Mouse (Mus musculus) kidney, adult 9 months (tissue): ENCODE results near the gene Gsk3b.

Experiments
- DNase-seq: peaks from one replicate; pipeline ENCODE4 v3.0.0; 2022

Gsk3b gene

GRCm38 (mm10) chr16:38105453-38105852 is 16.7 kb downstream of the Gsk3b start:
- DNase-seq = no peak

- no peak for DNase-seq
Observed at GRCm38 (mm10) chr16:38106542-38106941, 17.7 kb downstream of the Gsk3b start.

GRCm38 (mm10) chr16:38110001-38110400 is 21.2 kb downstream of the Gsk3b start:
- DNase-seq = no peak

- no peak for DNase-seq
Observed at GRCm38 (mm10) chr16:38110575-38110974, 21.8 kb downstream of the Gsk3b start.

DNA sequence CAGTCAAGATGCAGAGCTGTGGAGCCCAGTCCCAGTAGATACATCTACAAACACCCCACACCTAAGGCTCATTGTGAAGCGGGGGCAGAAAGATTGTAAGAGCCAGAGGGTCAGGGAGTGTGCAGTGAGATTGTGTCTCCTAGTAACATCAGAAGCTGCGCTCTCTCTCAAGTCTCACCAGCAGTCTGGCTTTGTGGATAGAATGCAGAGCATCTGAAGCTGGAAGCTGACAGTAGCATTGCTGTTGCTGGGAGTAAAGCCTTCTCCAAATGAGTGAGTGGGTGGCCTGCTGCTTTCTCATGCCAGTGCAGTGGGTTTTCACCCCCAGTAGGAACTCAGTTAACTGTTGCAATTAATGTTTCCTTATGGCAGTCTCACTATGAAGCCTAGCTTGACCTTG is 25.3 kb downstream of the Gsk3b start:
- no peak for DNase-seq

- peak; percentile 51 for DNase-seq
Observed at GRCm38 (mm10) chr16:38117909-38118308, 29.1 kb downstream of the Gsk3b start.

DNA sequence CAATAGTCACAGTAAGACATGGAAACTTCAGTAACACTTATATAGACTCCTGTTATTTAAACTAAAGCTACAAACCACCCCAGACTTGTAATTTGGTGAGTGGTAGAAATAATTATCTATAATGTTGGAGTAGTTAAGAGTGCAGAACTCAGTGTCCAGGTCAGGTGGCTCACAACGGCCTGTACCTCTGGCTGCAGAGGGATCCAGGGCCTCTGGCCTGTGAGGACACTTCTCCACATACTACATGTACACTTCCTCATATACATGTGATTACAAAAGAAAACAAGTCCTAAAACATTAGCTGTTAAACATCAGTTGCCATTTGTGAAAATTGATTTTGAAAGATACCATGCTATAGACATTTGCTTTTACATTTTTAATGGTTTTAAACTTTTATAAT is 29.9 kb downstream of the Gsk3b start:
- DNase-seq = no peak

DNA sequence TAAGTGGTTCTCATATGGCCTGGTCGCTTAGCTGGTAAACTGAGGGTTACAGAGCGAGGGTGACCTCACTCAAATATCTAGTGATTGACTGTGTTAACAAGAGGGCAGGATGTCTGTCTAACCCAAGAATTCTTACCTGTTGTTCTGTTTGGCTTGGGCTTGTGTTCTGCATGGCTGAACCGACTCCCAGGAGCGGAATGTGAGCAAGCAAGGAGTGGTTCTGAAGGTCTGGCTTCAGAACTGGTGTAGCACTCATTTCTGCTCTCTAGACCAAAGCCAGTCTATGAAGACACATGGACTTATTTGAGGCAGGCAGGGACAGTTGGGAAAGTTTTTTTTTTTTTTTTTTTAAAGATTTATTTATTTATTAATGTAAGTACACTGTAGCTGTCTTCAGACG is 30.5 kb downstream of the Gsk3b start:
- DNase-seq = peak; percentile 78

DNA sequence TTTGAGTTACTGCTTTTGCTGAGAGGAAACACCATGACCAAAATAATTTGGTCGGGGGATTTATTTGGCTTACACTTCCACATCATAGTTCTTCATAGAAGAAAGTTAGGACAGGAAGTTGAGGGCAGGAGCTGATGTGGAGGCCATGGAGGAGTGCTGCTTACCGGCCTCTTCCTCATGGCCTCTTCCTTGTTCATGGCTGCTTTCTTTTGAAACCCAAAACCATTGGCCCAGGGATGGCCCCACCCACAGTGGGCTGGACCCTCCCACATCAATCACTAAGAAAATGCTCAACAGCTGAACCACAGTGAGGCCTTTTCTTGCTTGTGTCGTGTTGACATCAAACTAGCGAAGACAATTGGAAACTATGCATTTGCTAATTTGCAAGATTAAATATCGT is 40.4 kb downstream of the Gsk3b start:
- no peak for DNase-seq

DNA sequence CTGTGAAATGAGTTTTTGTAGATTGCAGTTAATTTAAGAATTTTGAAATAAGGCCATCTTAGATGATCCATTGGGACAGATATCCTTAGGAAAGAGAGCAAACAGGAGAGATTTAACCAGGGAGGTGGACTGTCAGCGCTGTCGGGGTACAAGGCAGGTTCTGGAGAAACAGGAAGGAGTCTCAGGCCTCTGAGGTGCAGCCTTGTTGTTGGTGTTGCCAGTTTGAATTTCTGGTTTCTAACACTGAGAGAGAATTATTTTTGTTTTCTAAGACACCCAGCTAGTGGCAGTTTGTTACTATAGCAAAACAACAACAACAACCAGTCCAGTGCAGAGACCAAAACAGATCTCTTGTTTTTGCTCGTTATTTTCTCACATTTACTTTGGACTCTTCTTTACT is 42.2 kb downstream of the Gsk3b start:
- DNase-seq = no peak

GRCm38 (mm10) chr16:38131756-38132155 is 43.0 kb downstream of the Gsk3b start:
- DNase-seq = peak; percentile 28

GRCm38 (mm10) chr16:38132210-38132609 is 43.4 kb downstream of the Gsk3b start:
- no peak for DNase-seq

- DNase-seq = peak; percentile 69
Observed at GRCm38 (mm10) chr16:38137296-38137695, 48.5 kb downstream of the Gsk3b start.

- no peak for DNase-seq
Observed at GRCm38 (mm10) chr16:38144898-38145297, 56.1 kb downstream of the Gsk3b start.

- no peak for DNase-seq
Observed at GRCm38 (mm10) chr16:38150555-38150954, 61.8 kb downstream of the Gsk3b start.

- no peak for DNase-seq
Observed at GRCm38 (mm10) chr16:38157854-38158622, 69.2 kb downstream of the Gsk3b start.

- no peak for DNase-seq
Observed at GRCm38 (mm10) chr16:38162019-38162418, 73.2 kb downstream of the Gsk3b start.

DNA sequence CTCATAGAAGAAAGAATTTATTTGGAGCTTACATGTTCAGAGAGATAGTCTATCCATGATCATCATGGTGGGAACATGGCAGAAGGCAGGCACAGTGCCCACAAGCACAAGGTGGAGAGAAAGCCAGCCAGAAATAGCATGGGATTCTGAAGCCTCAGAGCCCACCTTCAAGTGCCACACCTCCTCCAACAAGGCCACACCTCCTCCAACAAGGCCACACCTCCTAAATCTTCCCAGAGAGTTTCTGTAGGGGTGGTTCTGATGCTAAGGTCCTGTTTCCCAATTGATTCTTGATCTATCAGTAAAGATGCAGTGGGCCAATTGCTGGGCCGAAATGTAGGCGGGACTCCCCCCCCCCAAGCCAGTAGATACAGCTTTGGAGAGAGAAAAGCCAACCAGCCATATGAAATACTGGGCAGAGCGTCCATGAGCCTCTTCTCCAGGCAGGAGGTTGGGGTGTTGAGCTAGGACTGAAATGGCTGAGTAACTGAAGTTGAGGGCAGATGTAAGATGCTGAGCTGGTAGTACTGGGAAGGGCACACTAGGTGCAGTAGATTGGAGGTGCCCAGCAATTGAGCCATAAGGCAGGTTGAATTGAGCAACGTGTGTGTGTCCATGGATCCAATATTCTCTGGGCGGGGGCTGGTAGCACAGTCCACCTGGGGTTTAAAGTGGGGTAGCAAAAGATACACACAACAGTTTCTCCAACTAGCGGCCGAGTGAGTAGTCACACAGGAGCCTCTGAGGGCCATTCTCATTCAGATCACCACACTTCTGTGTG is 76.2 kb downstream of the Gsk3b start:
- no peak for DNase-seq

GRCm38 (mm10) chr16:38168971-38169370 is 80.2 kb downstream of the Gsk3b start:
- DNase-seq = no peak

GRCm38 (mm10) chr16:38179150-38179549 is 90.3 kb downstream of the Gsk3b start:
- peak; percentile 35 for DNase-seq

GRCm38 (mm10) chr16:38181421-38181820 is 92.6 kb downstream of the Gsk3b start:
- DNase-seq = no peak

GRCm38 (mm10) chr16:38184657-38185269 is 96.0 kb downstream of the Gsk3b start:
- no peak for DNase-seq

DNA sequence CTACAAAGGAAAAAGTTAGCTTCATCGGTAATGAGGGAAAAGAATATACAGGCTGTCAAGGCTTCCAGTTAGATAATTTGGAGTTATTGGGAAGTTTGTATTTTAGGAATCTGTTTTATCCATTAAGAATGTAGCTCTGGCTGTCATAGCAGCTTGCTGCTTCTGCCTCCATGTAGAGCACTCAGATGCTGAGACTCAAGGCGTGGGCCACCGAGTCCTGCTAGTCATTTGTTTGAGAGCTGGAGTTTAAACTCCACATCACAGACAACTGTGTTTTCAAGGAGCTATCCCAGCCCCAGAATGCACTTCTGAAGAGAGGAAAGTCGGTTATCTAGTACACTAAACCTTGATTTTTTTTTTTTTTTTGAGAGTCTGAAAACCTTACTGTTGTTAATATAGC is 101.2 kb downstream of the Gsk3b start:
- no peak for DNase-seq

GRCm38 (mm10) chr16:38190531-38190930 is 101.7 kb downstream of the Gsk3b start:
- DNase-seq = no peak
